Mouse (Mus musculus): ENCODE measurements at regions not wholly inside any gene's neighbourhood (a gene's known extent, or its start where the extent isn't known, plus 50 kb on each side); places are given as distances from the start of the nearest gene placed in this dataset.

GRCm38 (mm10) chr2:45172382-45172781, 55.2 kb upstream of the Zeb2 start:
- no peak for TF ChIP-seq CTCF (IDR thresholded peaks at IDR 0.05; ENCODE audit: borderline replicate concordance, insufficient read depth, low read depth, low read length)
- no peak for TF ChIP-seq POLR2A (IDR thresholded peaks at IDR 0.05; ENCODE audit: borderline replicate concordance, insufficient read depth, low read length)
- 90% methylated on average over 8 of the region's 8 CpGs for WGBS
- H3K4me3 ChIP-seq (replicated peaks; ENCODE audit: insufficient read depth, low read depth, low read length), result no peak overlapping the region
- H3K27ac ChIP-seq (ENCODE audit: insufficient read depth, low read length), result no peak overlapping the region
- no peaks in the 10 kb centered on the region for H3K4me1 ChIP-seq (ENCODE audit: control insufficient read depth, insufficient read depth, low read length)
- H3K27me3 ChIP-seq (ENCODE audit: control insufficient read depth, insufficient read depth, low read length), result no peaks in the 10 kb centered on the region; the same call in 1 of the 2 replicates
- no peak for DNase-seq

GRCm38 (mm10) chr2:45171520-45172173, 54.5 kb upstream of the Zeb2 start:
- H3K27ac ChIP-seq (ENCODE audit: insufficient read depth, low read length), result no peak overlapping the region
- H3K4me3 ChIP-seq (replicated peaks; ENCODE audit: insufficient read depth, low read depth, low read length), result no peak overlapping the region
- no peaks in the 10 kb centered on the region; the same call in 1 of the 2 replicates for H3K27me3 ChIP-seq (ENCODE audit: control insufficient read depth, insufficient read depth, low read length)
- TF ChIP-seq POLR2A (IDR thresholded peaks at IDR 0.05; ENCODE audit: borderline replicate concordance, insufficient read depth, low read length), result no peak
- no peak for TF ChIP-seq CTCF (IDR thresholded peaks at IDR 0.05; ENCODE audit: borderline replicate concordance, insufficient read depth, low read depth, low read length)
- DNase-seq, result no peak
- 76% methylated on average over 12 of the region's 12 CpGs for WGBS
- no peaks in the 10 kb centered on the region for H3K4me1 ChIP-seq (ENCODE audit: control insufficient read depth, insufficient read depth, low read length)

- no peak overlapping the region for H3K4me3 ChIP-seq (replicated peaks; ENCODE audit: insufficient read depth, low read depth, low read length)
- no peaks in the 10 kb centered on the region; the same call in 1 of the 2 replicates for H3K27me3 ChIP-seq (ENCODE audit: control insufficient read depth, insufficient read depth, low read length)
- 91% methylated on average over 3 of the region's 3 CpGs for WGBS
- H3K4me1 ChIP-seq (ENCODE audit: control insufficient read depth, insufficient read depth, low read length), result no peaks in the 10 kb centered on the region
- no peak overlapping the region for H3K27ac ChIP-seq (ENCODE audit: insufficient read depth, low read length)
- TF ChIP-seq CTCF (IDR thresholded peaks at IDR 0.05; ENCODE audit: borderline replicate concordance, insufficient read depth, low read depth, low read length) (no peak), POLR2A (IDR thresholded peaks at IDR 0.05; ENCODE audit: borderline replicate concordance, insufficient read depth, low read length) (no peak)
- no peak for DNase-seq
Measured at GRCm38 (mm10) chr2:45170272-45170671, 53.1 kb upstream of the Zeb2 start.

GRCm38 (mm10) chr2:45169429-45170070, 52.4 kb upstream of the Zeb2 start:
- H3K27ac ChIP-seq (ENCODE audit: insufficient read depth, low read length), result no peak overlapping the region
- H3K4me3 ChIP-seq (replicated peaks; ENCODE audit: insufficient read depth, low read depth, low read length), result no peak overlapping the region
- TF ChIP-seq CTCF (IDR thresholded peaks at IDR 0.05; ENCODE audit: borderline replicate concordance, insufficient read depth, low read depth, low read length) (no peak), POLR2A (IDR thresholded peaks at IDR 0.05; ENCODE audit: borderline replicate concordance, insufficient read depth, low read length) (no peak)
- WGBS, result 60% methylated on average over 9 of the region's 9 CpGs
- no peaks in the 10 kb centered on the region for H3K4me1 ChIP-seq (ENCODE audit: control insufficient read depth, insufficient read depth, low read length)
- DNase-seq, result no peak
- no peaks in the 10 kb centered on the region; the same call in 1 of the 2 replicates for H3K27me3 ChIP-seq (ENCODE audit: control insufficient read depth, insufficient read depth, low read length)

- no peak for DNase-seq
Measured at GRCm38 (mm10) chr2:45168606-45169005, 51.4 kb upstream of the Zeb2 start.

More at GRCm38 (mm10) chr2:45168606-45169005, 51.4 kb upstream of the Zeb2 start:
- no peaks in the 10 kb centered on the region for H3K4me1 ChIP-seq (ENCODE audit: control insufficient read depth, insufficient read depth, low read length)
- no peak overlapping the region for H3K4me3 ChIP-seq (replicated peaks; ENCODE audit: insufficient read depth, low read depth, low read length)
- no peak for TF ChIP-seq CTCF (IDR thresholded peaks at IDR 0.05; ENCODE audit: borderline replicate concordance, insufficient read depth, low read depth, low read length)
- TF ChIP-seq POLR2A (IDR thresholded peaks at IDR 0.05; ENCODE audit: borderline replicate concordance, insufficient read depth, low read length), result no peak
- H3K27ac ChIP-seq (ENCODE audit: insufficient read depth, low read length), result no peak overlapping the region
- WGBS, result 96% methylated on average over 3 of the region's 3 CpGs
- no peaks in the 10 kb centered on the region; the same call in 1 of the 2 replicates for H3K27me3 ChIP-seq (ENCODE audit: control insufficient read depth, insufficient read depth, low read length)
